Mouse (Mus musculus) colon, adult 2 months (tissue): ENCODE data around the gene Coch. TPM values are rescaled to one million over a fixed set of nuclear protein-coding genes. Genes with fewer than 3 reads are reported as not detected.

Source experiments
- polyA plus RNA-seq: library from polyadenylated mRNA; depleted of rRNA; stranded (reverse); fragments of >200 nt; gene quantifications from 2 replicates; pipeline ENCODE4 v1.2.3, GENCODE M21; 2012; rRNA removed

Coch gene
- polyA plus RNA-seq, result 0.79 and 1.1 TPM in 2 replicates

GRCm38 (mm10) chr12:51593229-51594029, at the start of gene Coch:
Gene Coch, plus strand, starts transcription at chr12:51593341.

Other genes with a start within 250 kb of the Coch start
- gene G2e3, start 245.3 kb upstream of the Coch start, polyA plus RNA-seq, result 0.54 and 0.88 TPM in 2 replicates
- gene Scfd1, start 215.8 kb upstream of the Coch start, polyA plus RNA-seq, result 3.4 and 4.4 TPM in 2 replicates
- 4.1 and 7.9 TPM in 2 replicates for gene Ap4s1, start 97.7 kb downstream of the Coch start, polyA plus RNA-seq
- 14.5 and 15.3 TPM in 2 replicates for gene Strn3, start 98.6 kb downstream of the Coch start, polyA plus RNA-seq
- gene Hectd1, start 236.2 kb downstream of the Coch start, polyA plus RNA-seq, result 8.7 and 11.2 TPM in 2 replicates